ENCODE assay signal across 18 mouse cellular contexts in genomic region chr3:110340067-110340466, GRCm38 (mm10).
"Had no signal": no experiment of that assay in that cellular context is flagged by ENCODE, and none has a peak within 500 bp of the region (broad histone marks: within the 10 kb centered on the region; RNA-seq: fewer than 3 reads in every experiment).

No protein-coding gene starts in this region.

- H3K9me3 ChIP-seq: midbrain, embryonic 10.5 days; midbrain, embryonic 12.5 days; neural tube, embryonic 13.5 days; neural tube, embryonic 15.5 days had no signal

- H3K4me3 ChIP-seq: midbrain, embryonic 10.5 days; midbrain, embryonic 12.5 days; myocyte; neural tube, embryonic 13.5 days; neural tube, embryonic 15.5 days had no signal

- H3K27me3 ChIP-seq: midbrain, embryonic 12.5 days; neural tube, embryonic 13.5 days; neural tube, embryonic 15.5 days had no signal

- H3K4me2 ChIP-seq: lung, embryonic 14.5 days; midbrain, embryonic 12.5 days; neural tube, embryonic 13.5 days; neural tube, embryonic 15.5 days had no signal

- DNase-seq: lung, embryonic 14.5 days; lung, postnatal 10 days; lung, postnatal 4 days; midbrain, embryonic 14.5 days; retina, postnatal 1 day; right cerebral cortex, adult 18-20 months; right cerebral cortex, postnatal 25 days; right cerebral cortex, postnatal 4 days; spleen, adult 18-20 months; thymus, adult 18-20 months; thymus, postnatal 14 days; thymus, postnatal 36 days had no signal

- H3K36me3 ChIP-seq: midbrain, embryonic 10.5 days; midbrain, embryonic 12.5 days; neural tube, embryonic 13.5 days; neural tube, embryonic 15.5 days had no signal

- ATAC-seq: midbrain, embryonic 16.5 days had no signal

- H3K27ac ChIP-seq: midbrain, embryonic 10.5 days; midbrain, embryonic 12.5 days; neural tube, embryonic 13.5 days; neural tube, embryonic 15.5 days had no signal

- H3K9ac ChIP-seq: lung, embryonic 14.5 days; midbrain, embryonic 12.5 days; neural tube, embryonic 13.5 days; neural tube, embryonic 15.5 days had no signal

- H3K4me1 ChIP-seq: midbrain, embryonic 12.5 days; neural tube, embryonic 13.5 days; neural tube, embryonic 15.5 days had no signal
